Mouse (Mus musculus) neural tube, embryonic 13.5 days (tissue): ENCODE results near the gene Gabrb1. TPM values are rescaled to one million over a fixed set of nuclear protein-coding genes. Genes with fewer than 3 reads are reported as not detected.
A peak's percentile ranks its signal among the peaks of the same experiment; 100 is the strongest.

Experiments used
- ATAC-seq: fragments of 200-750 bp; cut with Nextera tagmentation; 2 replicates; pipeline ENCODE4 v1.8.0; 2017; ENCODE audit warnings: low read depth, mild to moderate bottlenecking, moderate TSS enrichment, moderate library complexity
- H3K27ac ChIP-seq: fragments of 300-500 bp; sonication (generic); replicated peaks from 2 replicates; pipeline ENCODE4 v1.5.1; 2015; ENCODE audit warnings: moderate library complexity, mild to moderate bottlenecking, inconsistent platforms
- H3K27me3 ChIP-seq: fragments of 300-500 bp; sonication (generic); 2 replicates; pipeline ENCODE4 v1.6.1; 2015; ENCODE audit warnings: mild to moderate bottlenecking, inconsistent platforms
- H3K36me3 ChIP-seq: fragments of 300-500 bp; sonication (generic); 2 replicates; pipeline ENCODE4 v1.6.1; 2015; ENCODE audit warnings: mild to moderate bottlenecking, inconsistent platforms
- H3K4me1 ChIP-seq: fragments of 300-500 bp; sonication (generic); replicated peaks from 2 replicates; pipeline ENCODE4 v1.6.1; 2015; ENCODE audit warnings: inconsistent platforms
- H3K4me2 ChIP-seq: fragments of 300-500 bp; sonication (generic); 2 replicates; pipeline ENCODE4 v1.6.1; 2015; ENCODE audit warnings: inconsistent platforms, mild to moderate bottlenecking, moderate library complexity
- H3K4me3 ChIP-seq: fragments of 300-500 bp; sonication (generic); 2 replicates; pipeline ENCODE4 v1.5.1; 2015; ENCODE audit warnings: mild to moderate bottlenecking, inconsistent platforms
- H3K9ac ChIP-seq: fragments of 300-500 bp; sonication (generic); 2 replicates; pipeline ENCODE4 v1.6.1; 2015; ENCODE audit warnings: moderate library complexity, mild to moderate bottlenecking, inconsistent platforms
- H3K9me3 ChIP-seq: fragments of 300-500 bp; sonication (generic); 2 replicates; pipeline ENCODE4 v1.6.1; 2016; ENCODE audit warnings: inconsistent platforms
- WGBS: fragments of 180-500 bp; shearing (Covaris S2); methylation state at CpG from one replicate; pipeline ENCODE4 v1.1.7; 2015; 5-methylcytosine and 5-hydroxymethylcytosine counted together
- polyA plus RNA-seq: library from polyadenylated mRNA; unstranded; fragments of >200 nt; fragmentation: Nextera tagmentation; extraction: Ambion mirVana; gene quantifications from 2 replicates; pipeline ENCODE4 v1.2.1, GENCODE M21; 2015

Gene Gabrb1
- polyA plus RNA-seq, 1 experiment from 2014 or later = 8.7 TPM

GRCm38 (mm10) chr5:71898214-71898613 is 240.3 kb downstream of the Gabrb1 start:
- Histone ChIP-seq H3K9me3 (no peaks in the 10 kb centered on the region), H3K36me3 (no peaks in the 10 kb centered on the region), H3K4me3 (no peak overlapping the region), H3K4me1 (no peaks in the 10 kb centered on the region), H3K27me3 (no peaks in the 10 kb centered on the region), H3K27ac (no peak overlapping the region), H3K4me2 (no peak overlapping the region), H3K9ac (no peak overlapping the region)
- no peak for ATAC-seq
- WGBS = 92% methylated on average over 2 of the region's 2 CpGs

GRCm38 (mm10) chr5:71903399-71903798 is 245.5 kb downstream of the Gabrb1 start:
- H3K4me1 ChIP-seq = no peaks in the 10 kb centered on the region
- H3K9ac ChIP-seq = no peak overlapping the region
- no peak overlapping the region for H3K27ac ChIP-seq
- no peak for ATAC-seq
- no peak overlapping the region for H3K4me3 ChIP-seq
- no peaks in the 10 kb centered on the region for H3K36me3 ChIP-seq
- H3K4me2 ChIP-seq = no peak overlapping the region
- 92% methylated on average over 7 of the region's 7 CpGs for WGBS
- H3K27me3 ChIP-seq = no peaks in the 10 kb centered on the region
- no peaks in the 10 kb centered on the region for H3K9me3 ChIP-seq

- WGBS = 79% methylated on average over 1 of the region's 1 CpGs
These were observed 256.1 kb downstream of the Gabrb1 start for GRCm38 (mm10) chr5:71914028-71914427.

GRCm38 (mm10) chr5:71915711-71916110 is 257.8 kb downstream of the Gabrb1 start:
- Histone ChIP-seq H3K9ac (no peak overlapping the region), H3K4me3 (no peak overlapping the region), H3K9me3 (no peaks in the 10 kb centered on the region), H3K4me1 (no peaks in the 10 kb centered on the region), H3K27me3 (no peaks in the 10 kb centered on the region), H3K36me3 (no peaks in the 10 kb centered on the region), H3K4me2 (no peak overlapping the region), H3K27ac (no peak overlapping the region)
- no peak for ATAC-seq
- WGBS = 84% methylated on average over 4 of the region's 4 CpGs

More at GRCm38 (mm10) chr5:71914028-71914427, 256.1 kb downstream of the Gabrb1 start:
- Histone ChIP-seq H3K9ac (no peak overlapping the region), H3K4me1 (no peaks in the 10 kb centered on the region), H3K27ac (no peak overlapping the region), H3K36me3 (no peaks in the 10 kb centered on the region), H3K27me3 (no peaks in the 10 kb centered on the region), H3K9me3 (no peaks in the 10 kb centered on the region), H3K4me3 (no peak overlapping the region), H3K4me2 (no peak overlapping the region)
- ATAC-seq = no peak

- 62% methylated on average over 4 of the region's 4 CpGs for WGBS
- ATAC-seq = no peak
- no peak overlapping the region for H3K4me2 ChIP-seq
These were observed 259.3 kb downstream of the Gabrb1 start for GRCm38 (mm10) chr5:71917206-71917605.

GRCm38 (mm10) chr5:71923636-71924035 is 265.7 kb downstream of the Gabrb1 start:
- no peaks in the 10 kb centered on the region for H3K4me1 ChIP-seq
- no peak overlapping the region for H3K4me3 ChIP-seq

More at GRCm38 (mm10) chr5:71917206-71917605, 259.3 kb downstream of the Gabrb1 start:
- no peak overlapping the region for H3K9ac ChIP-seq
- H3K4me3 ChIP-seq = no peak overlapping the region
- no peaks in the 10 kb centered on the region for H3K4me1 ChIP-seq
- no peaks in the 10 kb centered on the region for H3K9me3 ChIP-seq
- no peak overlapping the region for H3K27ac ChIP-seq
- H3K27me3 ChIP-seq = no peaks in the 10 kb centered on the region
- no peaks in the 10 kb centered on the region for H3K36me3 ChIP-seq

GRCm38 (mm10) chr5:71926336-71926735 is 268.4 kb downstream of the Gabrb1 start:
- WGBS = 86% methylated on average over 5 of the region's 5 CpGs

More at GRCm38 (mm10) chr5:71923636-71924035, 265.7 kb downstream of the Gabrb1 start:
- no peak overlapping the region for H3K27ac ChIP-seq
- H3K27me3 ChIP-seq = no peaks in the 10 kb centered on the region
- 60% methylated on average over 4 of the region's 4 CpGs for WGBS
- H3K9me3 ChIP-seq = no peaks in the 10 kb centered on the region
- no peaks in the 10 kb centered on the region for H3K36me3 ChIP-seq
- ATAC-seq = no peak
- no peak overlapping the region for H3K9ac ChIP-seq
- no peak overlapping the region for H3K4me2 ChIP-seq

GRCm38 (mm10) chr5:71930036-71930435 is 272.1 kb downstream of the Gabrb1 start:
- H3K4me3 ChIP-seq = no peak overlapping the region
- no peaks in the 10 kb centered on the region for H3K9me3 ChIP-seq
- H3K4me1 ChIP-seq = no peaks in the 10 kb centered on the region
- no peak overlapping the region for H3K4me2 ChIP-seq
- no peaks in the 10 kb centered on the region for H3K27me3 ChIP-seq
- no peak for ATAC-seq
- H3K27ac ChIP-seq = no peak overlapping the region
- H3K36me3 ChIP-seq = no peaks in the 10 kb centered on the region
- 55% methylated on average over 2 of the region's 2 CpGs for WGBS
- no peak overlapping the region for H3K9ac ChIP-seq

More at GRCm38 (mm10) chr5:71926336-71926735, 268.4 kb downstream of the Gabrb1 start:
- ATAC-seq = no peak
- no peak overlapping the region for H3K4me3 ChIP-seq
- no peaks in the 10 kb centered on the region for H3K27me3 ChIP-seq
- no peaks in the 10 kb centered on the region for H3K36me3 ChIP-seq
- H3K4me1 ChIP-seq = no peaks in the 10 kb centered on the region
- H3K9me3 ChIP-seq = no peaks in the 10 kb centered on the region
- no peak overlapping the region for H3K27ac ChIP-seq
- no peak overlapping the region for H3K9ac ChIP-seq
- H3K4me2 ChIP-seq = no peak overlapping the region

- H3K27ac ChIP-seq = no peak overlapping the region
- ATAC-seq = no peak
- H3K27me3 ChIP-seq = no peaks in the 10 kb centered on the region
- no peaks in the 10 kb centered on the region for H3K36me3 ChIP-seq
- no peak overlapping the region for H3K4me2 ChIP-seq
- H3K9me3 ChIP-seq = no peaks in the 10 kb centered on the region
- H3K4me1 ChIP-seq = peaks cover 12% of the 10 kb centered on the region
- H3K4me3 ChIP-seq = no peak overlapping the region
- 92% methylated on average over 1 of the region's 1 CpGs for WGBS
- no peak overlapping the region for H3K9ac ChIP-seq
These were observed 293.5 kb downstream of the Gabrb1 start for GRCm38 (mm10) chr5:71951398-71951797.

- no peak overlapping the region for H3K9ac ChIP-seq
- 44% methylated on average over 5 of the region's 5 CpGs for WGBS
- H3K4me1 ChIP-seq = peaks cover 12% of the 10 kb centered on the region
- H3K36me3 ChIP-seq = no peaks in the 10 kb centered on the region
- no peaks in the 10 kb centered on the region for H3K9me3 ChIP-seq
- H3K4me3 ChIP-seq = no peak overlapping the region
- H3K4me2 ChIP-seq = no peak overlapping the region
- no peaks in the 10 kb centered on the region for H3K27me3 ChIP-seq
- H3K27ac ChIP-seq = no peak overlapping the region
- ATAC-seq = peak; percentile 74; the same call in 1 of the 2 replicates
These were observed 297.3 kb downstream of the Gabrb1 start for GRCm38 (mm10) chr5:71955070-71955685.

- ATAC-seq = peak; percentile 63
- no peak overlapping the region for H3K27ac ChIP-seq
These were observed 307.0 kb downstream of the Gabrb1 start for GRCm38 (mm10) chr5:71964876-71965432.

GRCm38 (mm10) chr5:71965529-71965928 is 307.6 kb downstream of the Gabrb1 start:
- no peaks in the 10 kb centered on the region for H3K36me3 ChIP-seq
- no peak for ATAC-seq
- no peak overlapping the region for H3K27ac ChIP-seq
- no peaks in the 10 kb centered on the region for H3K27me3 ChIP-seq
- WGBS = 79% methylated on average over 2 of the region's 2 CpGs
- peaks cover 4% of the 10 kb centered on the region; the same call in 1 of the 2 replicates for H3K4me1 ChIP-seq
- no peaks in the 10 kb centered on the region for H3K9me3 ChIP-seq
- no peak overlapping the region for H3K4me2 ChIP-seq
- no peak overlapping the region for H3K4me3 ChIP-seq
- H3K9ac ChIP-seq = no peak overlapping the region

More at GRCm38 (mm10) chr5:71964876-71965432, 307.0 kb downstream of the Gabrb1 start:
- no peaks in the 10 kb centered on the region for H3K36me3 ChIP-seq
- WGBS = 53% methylated on average over 4 of the region's 4 CpGs
- H3K9ac ChIP-seq = no peak overlapping the region
- no peak overlapping the region for H3K4me3 ChIP-seq
- no peak overlapping the region for H3K4me2 ChIP-seq
- H3K9me3 ChIP-seq = no peaks in the 10 kb centered on the region
- no peaks in the 10 kb centered on the region for H3K27me3 ChIP-seq
- no peaks in the 10 kb centered on the region for H3K4me1 ChIP-seq
